Mouse (Mus musculus) heart, embryonic 13.5 days (tissue): Measurements from ENCODE around the gene Tbrg1. TPM values are rescaled to one million over a fixed set of nuclear protein-coding genes. Genes with fewer than 3 reads are reported as not detected.
A peak's percentile ranks its signal among the peaks of the same experiment; 100 is the strongest.

ENCODE experiments used
- ATAC-seq: fragments of 200-750 bp; cut with Nextera tagmentation; 2 replicates; pipeline ENCODE4 v1.8.0; 2017; ENCODE audit warnings: moderate TSS enrichment; ENCODE audit not compliant: insufficient number of reproducible peaks, low FRiP score, low TSS enrichment; ENCODE audit errors: extremely low read depth
- H3K27ac ChIP-seq: fragments of 300-500 bp; sonication (generic); replicated peaks from 2 replicates; pipeline ENCODE4 v1.5.1; 2015; ENCODE audit warnings: moderate library complexity, mild to moderate bottlenecking, inconsistent platforms
- H3K27me3 ChIP-seq: fragments of 300-500 bp; sonication (generic); replicated peaks from 2 replicates; pipeline ENCODE4 v1.6.1; 2015; ENCODE audit warnings: mild to moderate bottlenecking, inconsistent platforms
- H3K36me3 ChIP-seq: fragments of 300-500 bp; sonication (generic); 2 replicates; pipeline ENCODE4 v1.6.1; 2015; ENCODE audit warnings: mild to moderate bottlenecking, inconsistent platforms
- H3K4me1 ChIP-seq: fragments of 300-500 bp; sonication (generic); 2 replicates; pipeline ENCODE4 v1.6.1; 2015; ENCODE audit warnings: inconsistent platforms
- H3K4me2 ChIP-seq: fragments of 300-500 bp; sonication (generic); 2 replicates; pipeline ENCODE4 v1.6.1; 2015; ENCODE audit warnings: inconsistent platforms, mild to moderate bottlenecking, moderate library complexity
- H3K4me3 ChIP-seq: fragments of 300-500 bp; sonication (generic); 2 replicates; pipeline ENCODE4 v1.5.1; 2015; ENCODE audit warnings: moderate library complexity, mild to moderate bottlenecking, inconsistent platforms
- H3K9ac ChIP-seq: fragments of 300-500 bp; sonication (generic); 2 replicates; pipeline ENCODE4 v1.6.1; 2015; ENCODE audit warnings: inconsistent platforms, mild to moderate bottlenecking, moderate library complexity
- H3K9me3 ChIP-seq: fragments of 300-500 bp; sonication (generic); 2 replicates; pipeline ENCODE4 v1.6.1; 2016; ENCODE audit warnings: inconsistent platforms
- WGBS: fragments of 180-500 bp; shearing (Covaris S2); methylation state at CpG from one replicate; pipeline ENCODE4 v1.1.7; 2015; ENCODE audit warnings: mixed read lengths; 5-methylcytosine and 5-hydroxymethylcytosine counted together
- polyA plus RNA-seq: library from polyadenylated mRNA; unstranded; fragments of >200 nt; fragmentation: Nextera tagmentation; extraction: Ambion mirVana; gene quantifications from 2 replicates; pipeline ENCODE4 v1.2.1, GENCODE M21; 2015

The Tbrg1 gene
- polyA plus RNA-seq, 1 experiment from 2014 or later, result 126 TPM

DNA sequence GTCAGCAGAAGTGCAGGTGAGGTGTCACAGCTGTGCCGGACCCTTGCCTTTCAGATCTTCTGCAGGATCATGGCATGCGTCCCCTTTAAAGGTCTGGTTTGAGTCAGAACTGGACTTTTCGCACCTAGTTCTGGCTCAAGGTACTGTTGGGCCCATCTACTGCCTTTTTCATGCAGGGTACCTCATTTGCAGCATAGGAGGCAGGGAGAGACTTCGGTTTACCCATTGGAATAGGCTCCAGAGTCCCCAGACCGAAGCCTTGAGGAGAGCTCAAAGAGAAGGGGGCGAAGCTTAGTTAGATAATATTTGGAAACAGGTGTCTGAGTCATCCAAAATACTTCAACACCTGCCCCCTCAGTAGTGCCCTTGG is 43.2 kb downstream of the Tbrg1 start:
- H3K4me2 ChIP-seq, result peak overlapping the region; percentile 74
- no peaks in the 10 kb centered on the region; the same call in 1 of the 2 replicates for H3K27me3 ChIP-seq
- ATAC-seq, result no peak
- peaks cover 12% of the 10 kb centered on the region for H3K4me1 ChIP-seq
- H3K27ac ChIP-seq, result peak overlapping the region; percentile 71
- H3K36me3 ChIP-seq, result no peaks in the 10 kb centered on the region
- H3K9me3 ChIP-seq, result no peaks in the 10 kb centered on the region
- 25% methylated on average over 6 of the region's 6 CpGs for WGBS
- H3K9ac ChIP-seq, result peak overlapping the region; percentile 80
- peak overlapping the region; percentile 69 for H3K4me3 ChIP-seq

DNA sequence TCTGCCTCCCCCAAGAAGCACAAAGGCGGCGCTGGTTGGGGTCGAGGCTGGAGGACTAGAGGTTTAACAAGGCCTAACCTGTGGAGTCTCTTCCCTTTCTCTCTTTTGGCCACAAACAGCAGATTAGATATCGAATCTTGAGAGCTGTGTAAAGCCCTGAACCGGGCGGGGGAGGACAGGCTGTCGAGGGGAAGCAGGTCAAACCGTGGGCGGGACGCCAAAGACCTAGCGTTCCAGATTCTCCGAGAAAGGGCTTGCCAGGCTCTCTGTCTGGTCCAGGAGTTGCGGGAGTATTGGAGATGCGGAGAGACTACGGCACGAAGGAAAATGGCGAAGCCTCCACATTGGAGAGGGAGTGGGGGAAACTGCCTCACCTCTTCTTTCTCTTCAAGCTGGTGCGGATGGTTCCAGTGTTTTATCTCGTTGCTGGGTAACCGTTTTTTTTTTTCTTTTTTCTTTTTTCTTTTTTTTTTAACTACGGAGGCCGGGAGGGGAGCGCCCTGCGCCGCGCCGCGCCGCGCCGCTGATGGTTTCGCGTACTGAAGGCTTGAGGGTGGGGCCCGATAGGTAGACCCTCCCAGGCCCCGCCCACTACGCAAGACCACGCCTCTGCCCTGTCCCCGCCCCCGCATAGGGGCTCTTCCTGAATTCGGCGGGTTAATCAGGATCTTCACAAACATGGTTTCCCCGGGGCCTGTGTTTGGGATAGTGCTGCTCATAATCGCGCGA is 43.8 kb downstream of the Tbrg1 start, which contains the start of gene Spa17:
Gene Spa17, minus strand, starts transcription at position 541 of the 729 bp plus-strand sequence.
- H3K9ac ChIP-seq, result peak within 1 kb of the TSS; percentile 87
- H3K9me3 ChIP-seq, result no peaks in the 10 kb centered on the region
- WGBS, result under 1% methylated on average over 45 of the region's 45 CpGs
- peak within 1 kb of the TSS; percentile 69 for H3K4me3 ChIP-seq
- no peaks in the 10 kb centered on the region for H3K36me3 ChIP-seq
- H3K4me2 ChIP-seq, result peak within 1 kb of the TSS; percentile 74
- H3K27me3 ChIP-seq, result no peaks in the 10 kb centered on the region; the same call in 1 of the 2 replicates
- peak; percentile 93 for ATAC-seq
- H3K27ac ChIP-seq, result peak within 1 kb of the TSS; percentile 71
- peaks cover 12% of the 10 kb centered on the region for H3K4me1 ChIP-seq

DNA sequence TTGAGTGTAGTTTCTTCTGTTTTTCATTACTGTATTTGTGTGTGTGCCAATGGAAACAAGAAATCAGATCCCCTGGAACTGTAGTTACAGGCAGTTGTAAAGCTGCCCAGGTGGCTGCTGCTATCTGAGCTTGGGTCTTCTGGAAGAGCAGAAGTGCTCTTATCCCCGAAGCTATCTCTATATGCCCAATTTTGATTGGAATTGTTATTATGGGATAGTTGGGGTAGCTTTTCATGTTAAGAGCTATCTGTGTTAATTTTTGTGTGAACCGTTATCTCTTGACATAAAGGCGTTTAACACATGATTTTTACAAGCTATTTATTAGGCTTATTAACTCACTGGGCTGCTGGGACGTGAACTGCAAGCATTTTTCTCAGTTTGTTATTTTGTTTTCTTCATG is 47.6 kb downstream of the Tbrg1 start:
- ATAC-seq, result no peak
- Histone ChIP-seq H3K9ac (no peak overlapping the region), H3K4me1 (peaks cover 12% of the 10 kb centered on the region), H3K27ac (no peak overlapping the region), H3K9me3 (no peaks in the 10 kb centered on the region), H3K36me3 (no peaks in the 10 kb centered on the region), H3K4me2 (no peak overlapping the region), H3K4me3 (no peak overlapping the region), H3K27me3 (no peaks in the 10 kb centered on the region)
- 66% methylated on average over 4 of the region's 4 CpGs for WGBS

DNA sequence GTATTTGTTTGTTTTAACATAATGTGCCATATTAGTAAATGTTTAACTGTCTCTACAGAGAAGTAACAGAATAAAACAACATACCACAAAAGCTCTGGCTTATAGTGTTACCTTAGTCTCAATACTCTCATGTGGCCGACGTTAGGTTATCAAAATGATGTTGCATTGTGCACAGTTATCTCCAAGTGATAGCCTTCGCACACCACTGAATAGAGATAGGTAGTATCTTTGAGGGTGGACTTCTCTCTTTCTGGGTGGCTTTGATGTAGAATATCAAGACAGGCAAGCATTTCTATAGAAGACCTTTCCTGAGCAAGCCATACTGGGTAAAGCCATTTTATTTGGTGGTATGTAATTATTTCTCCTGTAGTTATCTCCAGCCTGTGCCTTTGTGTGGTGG is 52.0 kb downstream of the Tbrg1 start:
- no peak for ATAC-seq
- Histone ChIP-seq H3K4me2 (no peak overlapping the region), H3K9ac (no peak overlapping the region), H3K36me3 (no peaks in the 10 kb centered on the region), H3K27me3 (no peaks in the 10 kb centered on the region), H3K9me3 (no peaks in the 10 kb centered on the region), H3K27ac (no peak overlapping the region), H3K4me3 (no peak overlapping the region), H3K4me1 (no peaks in the 10 kb centered on the region)
- 57% methylated on average over 3 of the region's 3 CpGs for WGBS

DNA sequence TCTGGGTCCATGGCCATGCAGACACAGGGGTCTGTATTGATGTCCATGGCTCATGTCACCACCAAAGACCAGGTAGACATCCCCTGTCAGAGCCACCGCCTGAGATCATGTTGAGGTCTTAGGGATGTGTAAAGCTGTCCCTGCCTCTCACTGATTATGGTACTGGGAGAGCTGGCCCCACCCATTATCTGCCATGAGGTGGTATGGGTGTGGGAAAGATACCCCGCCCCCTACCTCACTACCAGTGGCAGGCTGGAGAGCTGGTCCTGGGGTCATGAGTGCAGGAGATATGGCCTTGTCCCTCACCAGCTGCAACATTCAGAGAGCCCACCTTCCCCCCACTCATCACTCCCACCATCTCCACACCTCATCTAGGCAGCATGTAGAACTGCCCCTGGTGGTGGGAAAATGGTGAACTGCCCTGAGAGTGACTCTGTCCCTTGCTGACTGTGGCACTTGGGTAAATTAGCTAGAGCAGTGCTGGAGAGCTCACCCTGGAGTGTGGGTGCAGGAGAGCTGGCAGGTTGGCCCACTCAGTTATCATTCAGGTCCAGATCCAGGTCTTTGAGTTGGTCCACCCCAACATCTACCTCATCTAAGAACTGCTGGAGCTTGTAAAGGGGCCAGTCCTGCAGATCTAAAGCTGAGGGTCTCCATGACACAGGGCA is 56.4 kb downstream of the Tbrg1 start:
- WGBS, result 81% methylated on average over 2 of the region's 2 CpGs
- Histone ChIP-seq H3K36me3 (no peaks in the 10 kb centered on the region), H3K4me1 (no peaks in the 10 kb centered on the region), H3K4me3 (no peak overlapping the region), H3K27ac (no peak overlapping the region), H3K9me3 (no peaks in the 10 kb centered on the region), H3K4me2 (no peak overlapping the region), H3K9ac (no peak overlapping the region), H3K27me3 (no peaks in the 10 kb centered on the region)
- no peak for ATAC-seq

Other genes starting within 250 kb of the Tbrg1 start
- 0.14 and 0.17 TPM in 2 replicates for gene Robo3, start 224.1 kb downstream of the Tbrg1 start, polyA plus RNA-seq
- gene Msantd2, start 168.0 kb downstream of the Tbrg1 start, polyA plus RNA-seq, result 14.3 and 14.7 TPM in 2 replicates
- gene Esam, start 129.2 kb downstream of the Tbrg1 start, polyA plus RNA-seq, result 69.9 and 76.5 TPM in 2 replicates
- 1.4 and 1.6 TPM in 2 replicates for gene Vsig2, start 118.1 kb downstream of the Tbrg1 start, polyA plus RNA-seq
- 5.5 and 5.8 TPM in 2 replicates for gene Nrgn, start 104.4 kb downstream of the Tbrg1 start, polyA plus RNA-seq
- gene Siae, start 101.6 kb downstream of the Tbrg1 start, polyA plus RNA-seq, result 9.6 and 10.1 TPM in 2 replicates
- 4.3 and 8.2 TPM in 2 replicates for gene Spa17, start 43.6 kb downstream of the Tbrg1 start, polyA plus RNA-seq
- gene Panx3, start 11.9 kb upstream of the Tbrg1 start, polyA plus RNA-seq, result 0.05 TPM in 1 of 2 replicates, not detected in the other
- not detected in 2 replicates for gene Olfr160, start 58.9 kb upstream of the Tbrg1 start, polyA plus RNA-seq
- not detected in 2 replicates for gene Olfr874, start 87.8 kb upstream of the Tbrg1 start, polyA plus RNA-seq
- gene Olfr875, start 114.5 kb upstream of the Tbrg1 start, polyA plus RNA-seq, result not detected in 2 replicates
- not detected in 2 replicates for gene Olfr876, start 145.7 kb upstream of the Tbrg1 start, polyA plus RNA-seq
- gene Olfr877, start 197.0 kb upstream of the Tbrg1 start, polyA plus RNA-seq, result not detected in 2 replicates
- gene Olfr145, start 239.4 kb upstream of the Tbrg1 start, polyA plus RNA-seq, result not detected in 2 replicates